Mouse (Mus musculus) lung, adult 2 months (tissue): ENCODE measurements around the gene Chrna10.

Experiments
- CTCF ChIP-seq: fragments of 200-500 bp; IDR thresholded peaks from 2 replicates; pipeline ENCODE4 v1.5.1; 2011; ENCODE audit warnings: mild to moderate bottlenecking, low read length, control low read depth; ENCODE audit not compliant: insufficient read depth
- POLR2A ChIP-seq: fragments of 200-500 bp; IDR thresholded peaks from 2 replicates; pipeline ENCODE4 v1.6.1; 2011; ENCODE audit warnings: low read depth, mild to moderate bottlenecking, control low read depth, low read length, borderline replicate concordance; ENCODE audit errors: extremely low read depth

GRCm38 (mm10) chr7:102087336-102087735 is 29.3 kb downstream of the Chrna10 start:
- TF ChIP-seq CTCF (no peak), POLR2A (no peak)
